Mouse (Mus musculus): ENCODE results near the gene Lias. TPM values are rescaled to one million over a fixed set of nuclear protein-coding genes. Genes with fewer than 3 reads are reported as not detected.

Lias gene
- total RNA-seq, 2 experiments from 2014 or later, result 33.1 to 37.1 TPM

GRCm38 (mm10) chr5:65422803-65423202, 31.5 kb downstream of the Lias start:
- ATAC-seq (replicated peaks; ENCODE audit: low FRiP score, poor library complexity, severe bottlenecking), result no peak

GRCm38 (mm10) chr5:65424215-65424614, 32.9 kb downstream of the Lias start:
- no peak for ATAC-seq (replicated peaks; ENCODE audit: low FRiP score, poor library complexity, severe bottlenecking)

- ATAC-seq (replicated peaks; ENCODE audit: low FRiP score, poor library complexity, severe bottlenecking), result no peak
Measured at GRCm38 (mm10) chr5:65425251-65425650, 34.0 kb downstream of the Lias start.

GRCm38 (mm10) chr5:65428321-65428720, 37.0 kb downstream of the Lias start:
- ATAC-seq (replicated peaks; ENCODE audit: low FRiP score, poor library complexity, severe bottlenecking), result no peak

GRCm38 (mm10) chr5:65429441-65429840, 38.1 kb downstream of the Lias start:
- ATAC-seq (replicated peaks; ENCODE audit: low FRiP score, poor library complexity, severe bottlenecking), result no peak

- no peak for ATAC-seq (replicated peaks; ENCODE audit: low FRiP score, poor library complexity, severe bottlenecking)
Measured at GRCm38 (mm10) chr5:65434471-65435362, 43.4 kb downstream of the Lias start.

- ATAC-seq (replicated peaks; ENCODE audit: low FRiP score, poor library complexity, severe bottlenecking), result no peak
Measured at GRCm38 (mm10) chr5:65435363-65435805, 44.1 kb downstream of the Lias start.

GRCm38 (mm10) chr5:65435806-65436561, 44.7 kb downstream of the Lias start, which contains the start of gene Ugdh:
Gene Ugdh, minus strand, starts transcription at chr5:65435949.
- ATAC-seq (replicated peaks; ENCODE audit: low FRiP score, poor library complexity, severe bottlenecking), result peak; percentile 98

GRCm38 (mm10) chr5:65438041-65438440, 46.7 kb downstream of the Lias start:
- no peak for ATAC-seq (replicated peaks; ENCODE audit: low FRiP score, poor library complexity, severe bottlenecking)

- no peak for ATAC-seq (replicated peaks; ENCODE audit: low FRiP score, poor library complexity, severe bottlenecking)
Measured at GRCm38 (mm10) chr5:65444981-65445380, 53.7 kb downstream of the Lias start.

GRCm38 (mm10) chr5:65446756-65447155, 55.5 kb downstream of the Lias start:
- no peak for ATAC-seq (replicated peaks; ENCODE audit: low FRiP score, poor library complexity, severe bottlenecking)

GRCm38 (mm10) chr5:65447826-65448225, 56.5 kb downstream of the Lias start:
- no peak for ATAC-seq (replicated peaks; ENCODE audit: low FRiP score, poor library complexity, severe bottlenecking)

GRCm38 (mm10) chr5:65448941-65449340, 57.6 kb downstream of the Lias start:
- ATAC-seq (replicated peaks; ENCODE audit: low FRiP score, poor library complexity, severe bottlenecking), result no peak

GRCm38 (mm10) chr5:65454771-65455170, 63.5 kb downstream of the Lias start:
- no peak for ATAC-seq (replicated peaks; ENCODE audit: low FRiP score, poor library complexity, severe bottlenecking)

- no peak for ATAC-seq (replicated peaks; ENCODE audit: low FRiP score, poor library complexity, severe bottlenecking)
Measured at GRCm38 (mm10) chr5:65457086-65457827, 66.0 kb downstream of the Lias start.

- ATAC-seq (replicated peaks; ENCODE audit: low FRiP score, poor library complexity, severe bottlenecking), result no peak
Measured at GRCm38 (mm10) chr5:65457846-65458245, 66.5 kb downstream of the Lias start.

GRCm38 (mm10) chr5:65459454-65459853, 68.2 kb downstream of the Lias start:
- ATAC-seq (replicated peaks; ENCODE audit: low FRiP score, poor library complexity, severe bottlenecking), result no peak
